Mouse (Mus musculus): ENCODE data around the gene Fzd4.

DNA sequence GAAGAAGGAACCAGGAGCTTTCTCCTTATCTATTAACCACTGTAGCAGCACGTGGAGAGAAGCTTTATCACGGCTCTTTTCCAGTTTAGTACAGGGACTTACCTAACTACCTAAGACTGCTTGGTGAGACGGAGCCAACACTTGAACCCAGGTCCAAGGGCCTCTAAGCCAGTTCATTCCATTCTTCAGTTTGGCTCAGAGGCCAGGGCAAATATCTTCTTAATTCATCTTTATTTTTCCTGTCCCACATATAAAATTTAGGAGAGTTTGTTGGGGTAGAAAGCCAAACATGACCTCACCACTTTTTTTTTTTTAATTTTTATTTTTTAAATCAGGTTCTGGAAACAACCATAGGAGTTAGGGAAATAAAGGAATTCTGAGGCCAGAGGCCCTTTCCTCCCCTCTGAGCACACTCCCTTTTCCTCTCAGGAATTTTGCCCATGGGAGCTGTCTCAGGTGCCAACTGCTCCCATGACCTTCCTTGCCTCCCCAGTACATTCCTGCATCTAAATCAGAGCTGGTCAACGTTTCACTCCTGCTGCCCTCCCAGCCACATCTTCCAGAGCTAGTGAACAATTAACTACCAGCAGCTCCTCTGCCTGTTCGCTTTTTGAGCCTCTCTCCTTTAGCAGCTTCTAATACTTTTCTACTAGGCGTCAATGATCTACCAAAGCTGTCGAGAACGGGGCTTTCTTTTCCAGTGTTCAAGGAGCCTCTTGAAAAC lies 29.9 kb downstream of the Fzd4 start:
- TF ChIP-seq CTCF (IDR thresholded peaks at IDR 0.05; ENCODE audit: low read depth), result no peak
- TF ChIP-seq EP300 (optimal IDR thresholded peaks at IDR 0.05), result no peak

Data from stomach, postnatal 0 days (tissue).